Mouse (Mus musculus) v-Abl transformed pro-B cells (cell line): ENCODE data around the gene Sun3.

ENCODE experiments used
- in situ Hi-C, 2 experiments: fragments of 400-800 bp; cut with MboI; formaldehyde crosslinking; loops; one replicate each; pipeline ENCODE4 v1.15.1; 2025; ENCODE audit not compliant: unreplicated experiment in 2 of 2

The Sun3 gene

GRCm38 (mm10) chr11:9048703-9049060, at the start of gene Sun3:
TSS of gene Sun3 (minus strand) at chr11:9048991.
- in situ Hi-C loops, result no loop called here

GRCm38 (mm10) chr11:9076444-9076843, 27.7 kb upstream of the Sun3 start:
- in situ Hi-C loops, result no loop called here

- in situ Hi-C loops, result no loop called here
Measured at GRCm38 (mm10) chr11:9060484-9060883, 11.7 kb upstream of the Sun3 start.

- in situ Hi-C loops, result no loop called here
Measured at GRCm38 (mm10) chr11:9060029-9060428, 11.2 kb upstream of the Sun3 start.

- in situ Hi-C loops, result no loop called here
Measured at GRCm38 (mm10) chr11:9057711-9058110, 8.9 kb upstream of the Sun3 start.

DNA sequence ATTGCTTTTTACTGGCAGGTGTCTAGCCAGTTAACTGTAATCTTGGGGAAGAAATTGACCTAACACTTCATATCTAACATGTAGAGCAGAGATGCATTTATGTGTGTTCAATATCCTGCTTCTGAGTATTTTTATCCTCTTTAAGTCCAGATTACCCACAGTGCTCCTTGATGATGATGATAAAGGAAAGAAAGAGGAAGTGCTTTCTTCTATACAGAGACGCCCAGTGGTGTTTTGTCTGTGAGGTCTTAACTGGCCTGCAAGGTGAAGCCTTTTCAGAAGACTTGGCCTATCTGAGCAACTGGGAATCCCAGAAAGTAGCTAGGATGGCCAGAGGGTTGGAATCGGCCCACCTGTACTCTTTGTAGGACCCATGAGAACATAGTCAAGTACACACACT, 8.1 kb upstream of the Sun3 start:
- in situ Hi-C loops, result no loop called here

- in situ Hi-C loops, result no loop called here
Measured at GRCm38 (mm10) chr11:9051895-9052294, 3.1 kb upstream of the Sun3 start.

- in situ Hi-C loops, result no loop called here
Measured at GRCm38 (mm10) chr11:9050241-9050640, 1.4 kb upstream of the Sun3 start.

- in situ Hi-C loops, result no loop called here
Measured at GRCm38 (mm10) chr11:9048011-9048702, 634 bp downstream of the Sun3 start, which contains the start of gene Gm11992. TSS of gene Gm11992 (plus strand) at chr11:9048594.

GRCm38 (mm10) chr11:9047044-9047443, 1.7 kb downstream of the Sun3 start:
- in situ Hi-C loops, result no loop called here

DNA sequence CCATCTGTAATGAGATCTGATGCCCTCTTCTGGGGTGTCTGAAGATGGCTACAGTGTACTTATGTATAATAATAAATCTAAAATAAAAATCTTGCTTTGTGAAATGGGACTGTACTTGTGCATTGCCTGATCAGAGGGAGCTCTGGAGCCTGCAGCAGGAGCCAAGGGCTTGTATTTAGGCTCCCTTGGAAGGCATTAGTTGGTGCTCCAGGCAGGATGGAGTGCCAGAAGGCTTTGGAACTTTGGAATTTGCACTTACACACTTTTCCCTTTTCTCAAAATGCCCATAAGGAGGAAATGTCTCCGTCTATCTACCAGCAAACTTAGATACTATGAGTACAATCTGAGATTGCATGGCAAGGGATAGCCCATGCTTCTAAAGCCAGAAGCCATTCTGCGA, 2.2 kb downstream of the Sun3 start:
- in situ Hi-C loops, result no loop called here

DNA sequence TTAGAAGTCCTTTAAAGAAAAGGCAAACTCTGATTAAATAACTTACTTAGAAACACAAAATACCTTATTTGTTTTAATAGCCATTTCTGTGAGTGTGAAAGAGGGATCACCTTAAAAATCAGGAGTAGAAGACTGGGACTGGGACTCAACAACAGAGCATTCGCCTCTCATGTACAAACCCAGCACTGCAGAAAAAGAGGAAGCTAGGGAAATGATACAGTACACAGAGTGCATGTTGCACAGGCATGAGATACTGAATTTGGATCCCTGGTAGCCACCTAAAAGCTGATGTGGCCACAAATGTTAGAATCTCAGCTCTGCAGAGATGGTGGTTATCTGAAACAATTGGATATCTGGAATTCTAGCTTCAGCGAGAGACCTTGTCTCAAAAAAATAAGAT, 17.3 kb downstream of the Sun3 start:
- in situ Hi-C loops, result no loop called here

- in situ Hi-C loops, result no loop called here
Measured at GRCm38 (mm10) chr11:9025211-9025610, 23.6 kb downstream of the Sun3 start.

- in situ Hi-C loops, result no loop called here
Measured at GRCm38 (mm10) chr11:9024782-9025181, 24.0 kb downstream of the Sun3 start.

GRCm38 (mm10) chr11:9020207-9020606, 28.6 kb downstream of the Sun3 start:
- in situ Hi-C loops, result no loop called here

GRCm38 (mm10) chr11:9018491-9019267, 30.1 kb downstream of the Sun3 start:
- in situ Hi-C loops, result no loop called here

- in situ Hi-C loops, result no loop called here
Measured at GRCm38 (mm10) chr11:9014740-9015139, 34.1 kb downstream of the Sun3 start.

DNA sequence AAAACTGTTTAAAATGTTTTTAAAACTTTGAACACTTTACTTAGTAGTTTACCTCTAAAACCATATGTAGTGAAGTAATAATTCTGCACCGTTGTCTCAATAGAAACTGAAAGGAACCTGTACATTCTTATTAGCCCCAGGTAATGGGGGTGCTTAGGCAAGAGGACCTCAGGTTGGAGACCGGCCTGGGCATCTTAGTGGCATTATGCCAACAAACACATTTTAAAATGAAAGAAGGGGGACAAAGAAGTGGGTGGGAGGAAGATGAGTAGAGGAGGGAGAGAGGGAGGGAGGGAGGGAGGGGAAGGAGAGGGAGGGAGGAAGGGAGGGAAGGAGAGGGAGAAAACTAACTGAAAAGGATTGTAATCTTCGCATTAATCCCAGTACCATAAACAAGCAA, 37.4 kb downstream of the Sun3 start:
- in situ Hi-C loops, result no loop called here

DNA sequence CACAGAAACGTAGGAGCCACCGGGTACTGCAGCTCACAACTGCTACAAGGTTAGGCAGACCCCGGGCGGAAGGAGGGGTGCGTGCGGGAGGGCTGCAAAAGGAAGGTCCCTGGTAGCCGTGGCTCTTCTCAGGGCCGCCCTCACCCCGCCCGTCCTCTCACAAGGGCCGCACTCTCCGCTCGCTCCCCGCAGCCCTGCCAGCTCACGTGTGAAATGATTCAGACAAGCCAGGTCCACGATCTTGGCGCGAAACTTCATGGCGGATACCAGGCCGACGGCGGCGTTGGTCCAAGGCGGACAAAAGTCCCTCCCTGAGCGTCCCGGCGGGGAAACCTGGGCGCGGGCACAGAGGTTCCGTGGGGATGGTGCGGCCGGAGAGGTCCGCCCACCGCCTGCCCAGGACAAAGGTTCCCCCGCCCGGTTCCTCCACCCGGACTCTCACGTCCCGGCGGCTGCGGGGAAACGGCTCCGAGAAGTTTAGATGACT, 37.9 kb downstream of the Sun3 start, which contains the start of gene Hus1:
Gene Hus1 (minus strand): TSS at position 339 of the 487 bp plus-strand sequence.
- in situ Hi-C loops, result no loop called here

DNA sequence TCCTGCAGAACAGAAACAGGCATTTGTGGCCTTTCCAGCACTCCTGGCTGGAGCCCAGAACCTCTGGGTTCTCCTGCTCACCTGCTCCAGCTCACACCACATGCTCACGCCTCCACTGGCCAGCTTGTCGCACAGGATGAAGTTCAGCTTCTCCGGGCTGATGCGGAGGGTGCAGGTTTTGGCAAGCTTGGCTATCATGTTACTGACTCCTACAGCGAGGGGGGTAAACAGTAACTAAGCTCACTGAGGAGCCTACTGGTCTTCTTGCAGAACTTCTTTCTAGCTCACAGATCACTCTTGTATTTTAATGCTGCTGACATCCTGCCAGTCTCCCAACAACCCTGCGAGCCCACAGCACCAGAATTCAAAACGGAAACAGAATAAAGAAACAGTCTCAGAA, 38.4 kb downstream of the Sun3 start:
- in situ Hi-C loops, result no loop called here

- in situ Hi-C loops, result no loop called here
Measured at GRCm38 (mm10) chr11:9008761-9009160, 40.0 kb downstream of the Sun3 start.

- in situ Hi-C loops, result loop anchor here in 1 of 2 experiments (5.0 kb wide), 1 partner anchor 149 kb away; no protein-coding TSS in a partner anchor
Measured at GRCm38 (mm10) chr11:8988084-8988483, 60.7 kb downstream of the Sun3 start.
